Mouse (Mus musculus) heart, adult 2 months (tissue): ENCODE results near the gene B430306N03Rik.

Source experiments
- CTCF ChIP-seq: fragments of 200-600 bp; IDR thresholded peaks from 2 replicates; pipeline ENCODE4 v1.8.1; 2022; ENCODE audit warnings: antibody characterized with exemption, mild to moderate bottlenecking, moderate library complexity
- EP300 ChIP-seq: fragments of 200-500 bp; IDR thresholded peaks from 2 replicates; pipeline ENCODE4 v1.6.1; 2011; ENCODE audit warnings: low read depth, low read length, control low read depth; ENCODE audit not compliant: insufficient read depth
- POLR2A ChIP-seq: fragments of 200-500 bp; IDR thresholded peaks from 2 replicates; pipeline ENCODE4 v1.6.1; 2011; ENCODE audit warnings: mild to moderate bottlenecking, low read depth, low read length, control low read depth; ENCODE audit not compliant: insufficient read depth

- TF ChIP-seq POLR2A (no peak), CTCF (no peak), EP300 (no peak)
Measured at GRCm38 (mm10) chr17:48357892-48358291, 42.0 kb downstream of the B430306N03Rik start.
